Mouse (Mus musculus) stomach, postnatal 0 days (tissue): ENCODE data around the gene Ephb4.

Experiments
- CTCF ChIP-seq: IDR thresholded peaks from 2 replicates; pipeline ENCODE4 v1.5.1; 2016; ENCODE audit warnings: antibody characterized with exemption, low read depth, mild to moderate bottlenecking, moderate library complexity
- EP300 ChIP-seq: optimal IDR thresholded peaks from 2 replicates; pipeline ENCODE3; 2016; ENCODE audit warnings: antibody characterized with exemption

DNA sequence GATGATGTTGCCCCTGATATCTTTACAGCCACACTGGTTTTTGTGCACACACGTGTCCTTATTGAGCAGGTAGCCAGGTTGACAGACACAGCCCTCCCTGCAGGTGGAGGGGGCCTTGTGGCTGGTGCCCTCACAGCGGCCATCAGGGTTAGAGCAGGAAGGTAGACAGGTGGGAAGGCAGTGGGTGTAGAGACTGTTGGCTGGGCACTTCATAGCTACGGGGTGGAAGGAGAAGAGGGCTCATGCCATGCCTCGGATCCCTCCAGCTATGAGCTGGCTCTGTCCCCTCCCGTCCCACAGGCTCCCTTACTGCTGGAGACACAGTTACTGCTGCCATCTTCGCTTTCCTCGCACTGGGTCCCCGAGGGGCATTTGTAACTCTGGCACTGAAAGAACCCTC lies 41.7 kb downstream of the Ephb4 start:
- TF ChIP-seq CTCF: no peak
- no peak for TF ChIP-seq EP300
